Mouse (Mus musculus): ENCODE data around the gene Ltb. TPM values are rescaled to one million over a fixed set of nuclear protein-coding genes. Genes with fewer than 3 reads are reported as not detected.

The Ltb gene
- polyA plus RNA-seq, 1 experiment from 2014 or later: 5.2 TPM

Other genes starting within 250 kb of the Ltb start
- 0.43 TPM in 2 replicates for gene Hspa1b, start 235.2 kb upstream of the Ltb start, polyA plus RNA-seq (2015; fragmentation: Nextera tagmentation; extraction: Ambion mirVana)
- gene Gm20481, start 224.5 kb upstream of the Ltb start, polyA plus RNA-seq (2015; fragmentation: Nextera tagmentation; extraction: Ambion mirVana): not detected in 2 replicates
- 6.2 and 6.3 TPM in 2 replicates for gene Hspa1a, start 222.3 kb upstream of the Ltb start, polyA plus RNA-seq (2015; fragmentation: Nextera tagmentation; extraction: Ambion mirVana)
- gene Hspa1l, start 221.7 kb upstream of the Ltb start, polyA plus RNA-seq (2015; fragmentation: Nextera tagmentation; extraction: Ambion mirVana): 0.16 and 0.78 TPM in 2 replicates
- 187 and 190 TPM in 2 replicates for gene Lsm2, start 212.6 kb upstream of the Ltb start, polyA plus RNA-seq (2015; fragmentation: Nextera tagmentation; extraction: Ambion mirVana)
- 117 and 141 TPM in 2 replicates for gene Vars, start 193.5 kb upstream of the Ltb start, polyA plus RNA-seq (2015; fragmentation: Nextera tagmentation; extraction: Ambion mirVana)
- gene Vwa7, start 177.9 kb upstream of the Ltb start, polyA plus RNA-seq (2015; fragmentation: Nextera tagmentation; extraction: Ambion mirVana): 0.21 and 0.35 TPM in 2 replicates
- 11.4 and 13.5 TPM in 2 replicates for gene Sapcd1, start 166.4 kb upstream of the Ltb start, polyA plus RNA-seq (2015; fragmentation: Nextera tagmentation; extraction: Ambion mirVana)
- gene Msh5, start 147.7 kb upstream of the Ltb start, polyA plus RNA-seq (2015; fragmentation: Nextera tagmentation; extraction: Ambion mirVana): 3.0 and 3.1 TPM in 2 replicates
- gene Clic1, start 144.5 kb upstream of the Ltb start, polyA plus RNA-seq (2015; fragmentation: Nextera tagmentation; extraction: Ambion mirVana): 385 and 387 TPM in 2 replicates
- 185 and 190 TPM in 2 replicates for gene Ddah2, start 135.4 kb upstream of the Ltb start, polyA plus RNA-seq (2015; fragmentation: Nextera tagmentation; extraction: Ambion mirVana)
- not detected in 2 replicates for gene Ly6g6c, start 129.1 kb upstream of the Ltb start, polyA plus RNA-seq (2015; fragmentation: Nextera tagmentation; extraction: Ambion mirVana)
- gene Mpig6b, start 128.3 kb upstream of the Ltb start, polyA plus RNA-seq (2015; fragmentation: Nextera tagmentation; extraction: Ambion mirVana): 0.23 and 0.35 TPM in 2 replicates
- 1.9 and 2.6 TPM in 2 replicates for gene Ly6g6e, start 117.5 kb upstream of the Ltb start, polyA plus RNA-seq (2015; fragmentation: Nextera tagmentation; extraction: Ambion mirVana)
- gene Ly6g6d, start 116.4 kb upstream of the Ltb start, polyA plus RNA-seq (2015; fragmentation: Nextera tagmentation; extraction: Ambion mirVana): 5.8 and 5.9 TPM in 2 replicates
- 0.24 and 0.33 TPM in 2 replicates for gene Ly6g6f, start 108.8 kb upstream of the Ltb start, polyA plus RNA-seq (2015; fragmentation: Nextera tagmentation; extraction: Ambion mirVana)
- 92.1 and 96.4 TPM in 2 replicates for gene Abhd16a, start 105.2 kb upstream of the Ltb start, polyA plus RNA-seq (2015; fragmentation: Nextera tagmentation; extraction: Ambion mirVana)
- gene Ly6g5c, start 86.2 kb upstream of the Ltb start, polyA plus RNA-seq (2015; fragmentation: Nextera tagmentation; extraction: Ambion mirVana): not detected in 2 replicates
- 0.83 and 0.85 TPM in 2 replicates for gene Ly6g5b, start 79.0 kb upstream of the Ltb start, polyA plus RNA-seq (2015; fragmentation: Nextera tagmentation; extraction: Ambion mirVana)
- gene Gpank1, start 73.0 kb upstream of the Ltb start, polyA plus RNA-seq (2015; fragmentation: Nextera tagmentation; extraction: Ambion mirVana): 17.7 and 19.1 TPM in 2 replicates
- 248 and 271 TPM in 2 replicates for gene Csnk2b, start 72.4 kb upstream of the Ltb start, polyA plus RNA-seq (2015; fragmentation: Nextera tagmentation; extraction: Ambion mirVana)
- 13.6 and 13.7 TPM in 2 replicates for gene D17H6S53E, start 68.1 kb upstream of the Ltb start, polyA plus RNA-seq (2015; fragmentation: Nextera tagmentation; extraction: Ambion mirVana)
- gene Apom, start 62.4 kb upstream of the Ltb start, polyA plus RNA-seq (2015; fragmentation: Nextera tagmentation; extraction: Ambion mirVana): 10.4 and 13.7 TPM in 2 replicates
- gene Bag6, start 59.3 kb upstream of the Ltb start, polyA plus RNA-seq (2015; fragmentation: Nextera tagmentation; extraction: Ambion mirVana): 45.2 and 46.4 TPM in 2 replicates
- 125 and 131 TPM in 2 replicates for gene Prrc2a, start 29.5 kb upstream of the Ltb start, polyA plus RNA-seq (2015; fragmentation: Nextera tagmentation; extraction: Ambion mirVana)
- gene Aif1, start 18.4 kb upstream of the Ltb start, polyA plus RNA-seq (2015; fragmentation: Nextera tagmentation; extraction: Ambion mirVana): 20.6 and 21.7 TPM in 2 replicates
- gene Lst1, start 6.0 kb upstream of the Ltb start, polyA plus RNA-seq (2015; fragmentation: Nextera tagmentation; extraction: Ambion mirVana): 18.9 and 19.4 TPM in 2 replicates
- gene Tnf, start 7.6 kb downstream of the Ltb start, polyA plus RNA-seq (2015; fragmentation: Nextera tagmentation; extraction: Ambion mirVana): 0.19 TPM in 1 of 2 replicates, not detected in the other
- 1.1 TPM in 2 replicates for gene Lta, start 10.9 kb downstream of the Ltb start, polyA plus RNA-seq (2015; fragmentation: Nextera tagmentation; extraction: Ambion mirVana)
- 0.59 and 0.81 TPM in 2 replicates for gene Gm16181, start 26.4 kb downstream of the Ltb start, polyA plus RNA-seq (2015; fragmentation: Nextera tagmentation; extraction: Ambion mirVana)
- 4.1 and 4.3 TPM in 2 replicates for gene Atp6v1g2, start 39.2 kb downstream of the Ltb start, polyA plus RNA-seq (2015; fragmentation: Nextera tagmentation; extraction: Ambion mirVana)
- gene Nfkbil1, start 41.4 kb downstream of the Ltb start, polyA plus RNA-seq (2015; fragmentation: Nextera tagmentation; extraction: Ambion mirVana): 9.9 and 11.0 TPM in 2 replicates
- gene Ddx39b, start 47.3 kb downstream of the Ltb start, polyA plus RNA-seq (2015; fragmentation: Nextera tagmentation; extraction: Ambion mirVana): 382 and 388 TPM in 2 replicates
- 148 and 190 TPM in 2 replicates for gene H2-D1, start 68.3 kb downstream of the Ltb start, polyA plus RNA-seq (2015; fragmentation: Nextera tagmentation; extraction: Ambion mirVana)
- gene H2-Q1, start 126.0 kb downstream of the Ltb start, polyA plus RNA-seq (2015; fragmentation: Nextera tagmentation; extraction: Ambion mirVana): 4.9 and 6.2 TPM in 2 replicates
- 84.5 and 93.5 TPM in 2 replicates for gene H2-Q2, start 147.8 kb downstream of the Ltb start, polyA plus RNA-seq (2015; fragmentation: Nextera tagmentation; extraction: Ambion mirVana)
- 5.5 and 6.4 TPM in 2 replicates for gene H2-Q4, start 185.2 kb downstream of the Ltb start, polyA plus RNA-seq (2015; fragmentation: Nextera tagmentation; extraction: Ambion mirVana)
- 1.7 and 2.1 TPM in 2 replicates for gene H2-Q6, start 230.4 kb downstream of the Ltb start, polyA plus RNA-seq (2015; fragmentation: Nextera tagmentation; extraction: Ambion mirVana)
- 6.5 and 6.7 TPM in 2 replicates for gene H2-Q7, start 244.7 kb downstream of the Ltb start, polyA plus RNA-seq (2015; fragmentation: Nextera tagmentation; extraction: Ambion mirVana)